Mouse (Mus musculus) CH12.LX (cell line): ENCODE measurements around the gene Siglecg. TPM values are rescaled to one million over a fixed set of nuclear protein-coding genes. Genes with fewer than 3 reads are reported as not detected.

ENCODE experiments used
- DNase-seq: peaks from one replicate; pipeline ENCODE4 v3.0.0-alpha.2; 2013; ENCODE audit errors: extremely low read depth
- H3K27ac ChIP-seq: 2 replicates; pipeline ENCODE4 v1.5.1; 2012; ENCODE audit warnings: low read depth, mild to moderate bottlenecking, control low read depth, moderate library complexity; ENCODE audit not compliant: insufficient read depth
- H3K27me3 ChIP-seq: replicated peaks from 2 replicates; pipeline ENCODE3; 2012; ENCODE audit warnings: inconsistent platforms
- H3K36me3 ChIP-seq, 2 experiments: replicated peaks in 1 of 2; 2 replicates each; pipeline versions ENCODE3 to v1.6.1; 2012; ENCODE audit warnings: inconsistent platforms in 1 of 2, low read length in 1 of 2, mild to moderate bottlenecking in 1 of 2, mixed read lengths in 1 of 2, moderate library complexity in 1 of 2; ENCODE audit not compliant: control insufficient read depth in 1 of 2, insufficient read depth in 1 of 2
- H3K4me1 ChIP-seq, 2 experiments: 2 replicates each; pipeline ENCODE4 v1.6.1; 2012; ENCODE audit warnings: inconsistent platforms in 1 of 2, moderate library complexity in 1 of 2; ENCODE audit not compliant: insufficient read depth in 2 of 2, control insufficient read depth in 1 of 2
- H3K4me2 ChIP-seq: 2 replicates; pipeline ENCODE4 v1.6.1; 2012; ENCODE audit warnings: low read depth, mild to moderate bottlenecking, control low read depth; ENCODE audit not compliant: poor library complexity, insufficient read depth, severe bottlenecking
- H3K4me3 ChIP-seq, 3 experiments: fragments of 150-350 bp in 1 of 3; sonication (generic) in 1 of 3; replicated peaks in 1 of 3; 2 replicates each; pipeline versions ENCODE3 to v1.5.1; 2011 to 2012; ENCODE audit warnings: low read depth in 2 of 3, low read length in 2 of 3, mild to moderate bottlenecking in 2 of 3, moderate library complexity in 2 of 3, control low read depth in 1 of 3, improper control_type of control experiment in 1 of 3, inconsistent platforms in 1 of 3, mixed read lengths in 1 of 3; ENCODE audit not compliant: poor library complexity in 1 of 3
- H3K79me2 ChIP-seq: replicated peaks from 2 replicates; pipeline ENCODE4 v1.6.1; 2012; ENCODE audit warnings: mild to moderate bottlenecking, moderate library complexity; ENCODE audit not compliant: control insufficient read depth, poor library complexity, insufficient read depth, severe bottlenecking; ENCODE audit errors: extremely low read depth
- H3K9ac ChIP-seq: 2 replicates; pipeline ENCODE4 v1.6.1; 2012; ENCODE audit warnings: low read depth, mild to moderate bottlenecking, control low read depth, moderate library complexity; ENCODE audit not compliant: insufficient read depth
- H3K9me3 ChIP-seq: replicated peaks from 2 replicates; pipeline ENCODE3; 2012; ENCODE audit warnings: low read length, inconsistent platforms, mixed read lengths
- CHD1 ChIP-seq: IDR thresholded peaks from 2 replicates; pipeline ENCODE4 v1.6.1; 2012; ENCODE audit warnings: low read depth, low read length, improper control_type of control experiment, inconsistent platforms
- CTCF ChIP-seq, 2 experiments: IDR thresholded peaks in 1 of 2; conservative IDR thresholded peaks in 1 of 2; 2 replicates each; pipeline ENCODE4 v1.5.1; 2011 to 2012; ENCODE audit warnings: low read depth in 2 of 2, low read length in 2 of 2, improper control_type of control experiment in 1 of 2, inconsistent platforms in 1 of 2, mild to moderate bottlenecking in 1 of 2, moderate library complexity in 1 of 2
- E2F4 ChIP-seq: IDR thresholded peaks from 2 replicates; pipeline ENCODE4 v1.6.1; 2011; ENCODE audit warnings: low read depth, low read length, improper control_type of control experiment; ENCODE audit not compliant: insufficient replicate concordance
- ETS1 ChIP-seq: conservative IDR thresholded peaks from 2 replicates; pipeline ENCODE4 v1.6.1; 2012; ENCODE audit warnings: low read depth, mild to moderate bottlenecking, inconsistent platforms, low read length, improper control_type of control experiment, moderate library complexity
- GABPA ChIP-seq: IDR thresholded peaks from 2 replicates; pipeline ENCODE4 v1.6.1; 2012; ENCODE audit warnings: low read depth, low read length, improper control_type of control experiment, inconsistent platforms; ENCODE audit not compliant: insufficient replicate concordance
- JUND ChIP-seq: conservative IDR thresholded peaks from 2 replicates; pipeline ENCODE4 v1.6.1; 2011; ENCODE audit warnings: low read depth, low read length, improper control_type of control experiment
- MAZ ChIP-seq: IDR thresholded peaks from 2 replicates; pipeline ENCODE4 v1.6.1; 2012; ENCODE audit warnings: low read depth, mild to moderate bottlenecking, inconsistent platforms, low read length, improper control_type of control experiment, moderate library complexity
- MEF2A ChIP-seq: IDR thresholded peaks from 2 replicates; pipeline ENCODE4 v1.6.1; 2014; ENCODE audit warnings: low read depth, mild to moderate bottlenecking, inconsistent platforms, low read length, improper control_type of control experiment, borderline replicate concordance
- NRF1 ChIP-seq: IDR thresholded peaks from 2 replicates; pipeline ENCODE4 v1.6.1; 2014; ENCODE audit warnings: low read depth, mild to moderate bottlenecking, inconsistent platforms, low read length, improper control_type of control experiment, moderate library complexity
- RAD21 ChIP-seq: IDR thresholded peaks from 2 replicates; pipeline ENCODE4 v1.6.1; 2011; ENCODE audit warnings: low read depth, mild to moderate bottlenecking, low read length, improper control_type of control experiment, moderate library complexity
- SIN3A ChIP-seq: IDR thresholded peaks from 2 replicates; pipeline ENCODE4 v1.6.1; 2012; ENCODE audit warnings: low read length, improper control_type of control experiment, inconsistent platforms
- SMC3 ChIP-seq: IDR thresholded peaks from 2 replicates; pipeline ENCODE4 v1.6.1; 2011; ENCODE audit warnings: low read depth, low read length, improper control_type of control experiment
- ZNF384 ChIP-seq: IDR thresholded peaks from 2 replicates; pipeline ENCODE4 v1.6.1; 2012; ENCODE audit warnings: low read depth, low read length, improper control_type of control experiment, inconsistent platforms
- dilution Hi-C: fragments of 300-500 bp; cut with MboI; formaldehyde crosslinking; loops from 2 replicates; pipeline ENCODE4 v1.14.3; 2020; ENCODE audit warnings: low sequenced_read_pairs; ENCODE audit not compliant: extremely low pct_unique_long_range_greater_than_20kb, extremely low pct_ligation_motif_present
- in situ Hi-C: fragments of 300-500 bp; cut with MboI; formaldehyde crosslinking; loops from 3 replicates; pipeline ENCODE4 v1.14.3; 2019; ENCODE audit warnings: low sequenced_read_pairs, low pct_ligation_motif_present, low pct_unique_long_range_greater_than_20kb, mixed read lengths
- polyA plus RNA-seq: library from polyadenylated mRNA; unstranded; fragments of >175 nt; gene quantifications from 2 replicates; pipeline ENCODE4 v1.2.1, GENCODE M21; 2012; ENCODE audit warnings: low read depth; ENCODE audit not compliant: insufficient read length
- total RNA-seq, 2 experiments: library from RNA; depleted of rRNA; stranded (reverse); fragments of 300-350 nt in 1 of 2; fragments of >200 nt in 1 of 2; gene quantifications; 2 replicates each; pipeline ENCODE4 v1.2.3; 2012 to 2014

Gene Siglecg
- total and polyA plus RNA-seq, 3 experiments = 29.7 to 58.2 (median 31.2) TPM

- TF ChIP-seq NRF1 (no peak), CHD1 (no peak), GABPA (no peak), E2F4 (no peak), CTCF (conservative IDR thresholded peaks at IDR 0.05 in 1 of 2, IDR thresholded peaks at IDR 0.05 in 1 of 2; ENCODE audit: low read depth in 2 of 2, low read length in 2 of 2) (no peak), ETS1 (no peak), JUND (no peak), ZNF384 (no peak), RAD21 (no peak), SMC3 (no peak), MAZ (no peak), MEF2A (no peak)
- no peaks in the 10 kb centered on the region for H3K36me3 ChIP-seq
- H3K4me2 ChIP-seq = no peak overlapping the region
- H3K4me3 ChIP-seq = no peak overlapping the region
- no peaks in the 10 kb centered on the region for H3K79me2 ChIP-seq
- H3K9me3 ChIP-seq = no peaks in the 10 kb centered on the region
- dilution Hi-C loops = no loop called here
- no peak overlapping the region for H3K9ac ChIP-seq
- in situ Hi-C loops = no loop called here
- H3K27me3 ChIP-seq = no peaks in the 10 kb centered on the region
- peaks cover 11 to 38% of the 10 kb centered on the region in 2 experiments for H3K4me1 ChIP-seq
- H3K27ac ChIP-seq = no peak overlapping the region
- no peak for DNase-seq
Measured at GRCm38 (mm10) chr7:43441071-43441470, 33.1 kb downstream of the Siglecg start.

DNA sequence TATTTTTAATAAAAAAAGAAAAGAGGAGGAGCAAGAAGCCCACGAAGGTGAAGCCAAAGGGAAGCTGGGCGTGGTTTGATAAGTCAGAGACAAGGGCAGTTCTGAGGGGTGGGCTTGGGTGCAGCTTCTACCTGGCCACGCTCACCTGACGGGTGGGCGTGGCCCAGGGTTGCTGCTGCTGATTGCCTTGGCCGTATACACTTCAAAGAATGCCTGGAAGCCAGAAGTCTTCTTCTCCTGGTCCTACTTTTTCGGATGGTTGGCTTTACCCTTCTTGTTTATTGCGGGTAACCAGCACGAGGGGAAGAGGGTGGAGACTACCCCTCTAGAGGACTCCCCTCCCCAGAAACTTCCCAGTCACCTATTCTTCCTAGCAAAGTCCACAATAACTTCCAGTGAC lies 34.7 kb downstream of the Siglecg start:
- no peak for DNase-seq
- no peak overlapping the region for H3K4me2 ChIP-seq
- H3K4me1 ChIP-seq = peaks cover 21 to 54% of the 10 kb centered on the region in 2 experiments
- no peak overlapping the region for H3K27ac ChIP-seq
- no peaks in the 10 kb centered on the region for H3K27me3 ChIP-seq
- no peak overlapping the region for H3K9ac ChIP-seq
- peaks cover 0 to 7% of the 10 kb centered on the region in 2 experiments for H3K36me3 ChIP-seq
- dilution Hi-C loops (no loop called here), in situ Hi-C loops (no loop called here)
- no peaks in the 10 kb centered on the region for H3K9me3 ChIP-seq
- no peak overlapping the region for H3K4me3 ChIP-seq
- TF ChIP-seq CTCF (conservative IDR thresholded peaks at IDR 0.05 in 1 of 2, IDR thresholded peaks at IDR 0.05 in 1 of 2; ENCODE audit: low read depth in 2 of 2, low read length in 2 of 2) = no peak
- no peak for TF ChIP-seq SIN3A
- H3K79me2 ChIP-seq = no peaks in the 10 kb centered on the region; the same call in 1 of the 2 replicates
